Mouse (Mus musculus) hindbrain, embryonic 14.5 days (tissue): ENCODE results near the gene Lmcd1. TPM values are rescaled to one million over a fixed set of nuclear protein-coding genes. Genes with fewer than 3 reads are reported as not detected.

Experiments used
- ATAC-seq: fragments of 200-750 bp; cut with Nextera tagmentation; 2 replicates; pipeline ENCODE4 v1.8.0; 2017; ENCODE audit warnings: moderate number of reproducible peaks, mild to moderate bottlenecking, moderate TSS enrichment, moderate library complexity; ENCODE audit not compliant: low FRiP score
- DNase-seq: peaks from one replicate; pipeline ENCODE4 v3.0.0-alpha.2; 2015; ENCODE audit warnings: low spot score
- H3K27ac ChIP-seq: fragments of 300-500 bp; sonication (generic); 2 replicates; pipeline ENCODE4 v1.5.1; 2014; ENCODE audit warnings: mild to moderate bottlenecking, moderate library complexity
- H3K27me3 ChIP-seq: fragments of 300-500 bp; sonication (generic); 2 replicates; pipeline ENCODE4 v1.6.1; 2014; ENCODE audit warnings: mild to moderate bottlenecking, low read length, mixed read lengths; ENCODE audit not compliant: control insufficient read depth, insufficient read depth
- H3K36me3 ChIP-seq: fragments of 300-500 bp; sonication (generic); replicated peaks from 2 replicates; pipeline ENCODE4 v1.6.1; 2014; ENCODE audit not compliant: control insufficient read depth, insufficient read depth
- H3K4me1 ChIP-seq: fragments of 300-500 bp; sonication (generic); replicated peaks from 2 replicates; pipeline ENCODE4 v1.6.1; 2014; ENCODE audit warnings: antibody characterized with exemption, low read length, mixed read lengths; ENCODE audit not compliant: control insufficient read depth, insufficient read depth
- H3K4me2 ChIP-seq: fragments of 300-500 bp; sonication (generic); replicated peaks from 2 replicates; pipeline ENCODE4 v1.6.1; 2014; ENCODE audit warnings: mild to moderate bottlenecking, moderate library complexity
- H3K4me3 ChIP-seq: fragments of 300-500 bp; sonication (generic); replicated peaks from 2 replicates; pipeline ENCODE4 v1.5.1; 2014; ENCODE audit warnings: mild to moderate bottlenecking, low read length
- H3K9ac ChIP-seq: fragments of 300-500 bp; sonication (generic); 2 replicates; pipeline ENCODE4 v1.6.1; 2014
- H3K9me3 ChIP-seq: fragments of 300-500 bp; sonication (generic); 2 replicates; pipeline ENCODE4 v1.6.1; 2016; ENCODE audit warnings: low read length; ENCODE audit not compliant: control insufficient read depth
- WGBS: fragments of 180-500 bp; shearing (Covaris S2); extraction: QIAGEN DNeasy Blood & Tissue Kit; methylation state at CpG from one replicate; pipeline ENCODE4 v1.1.7; 2014; 5-methylcytosine and 5-hydroxymethylcytosine counted together
- polyA plus RNA-seq: library from polyadenylated mRNA; unstranded; fragments of >200 nt; fragmentation: Nextera tagmentation; extraction: Ambion mirVana; gene quantifications from 2 replicates; pipeline ENCODE4 v1.2.1, GENCODE M21; 2014

Lmcd1 gene
- polyA plus RNA-seq, 1 experiment from 2014 or later, result 9.4 TPM

DNA sequence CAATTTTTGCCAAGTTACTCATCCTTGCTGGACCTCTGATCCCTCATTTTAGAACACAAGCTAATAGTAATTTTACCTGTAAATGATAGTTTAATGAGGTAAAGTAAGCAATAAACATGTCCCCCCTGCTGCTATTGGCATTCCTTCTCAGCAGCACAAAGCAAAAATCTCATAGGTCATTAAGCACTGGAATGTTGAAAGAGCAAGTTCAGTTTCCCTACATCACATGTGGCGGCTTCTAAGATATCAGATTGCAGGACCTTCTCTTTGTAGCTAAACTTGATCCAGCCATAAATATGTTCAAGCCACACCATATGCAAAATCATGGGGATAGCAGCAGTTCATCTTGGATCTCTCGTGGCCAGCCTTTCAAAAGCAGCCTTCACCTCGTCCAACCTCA lies 7.4 kb downstream of the Lmcd1 start:
- Histone ChIP-seq H3K27me3 (no peaks in the 10 kb centered on the region), H3K27ac (no peak overlapping the region), H3K4me1 (no peaks in the 10 kb centered on the region), H3K9me3 (no peaks in the 10 kb centered on the region), H3K4me3 (no peak overlapping the region), H3K36me3 (no peaks in the 10 kb centered on the region), H3K4me2 (no peak overlapping the region), H3K9ac (no peak overlapping the region)
- ATAC-seq, result no peak
- DNase-seq, result no peak
- 72% methylated on average over 3 of the region's 3 CpGs for WGBS

DNA sequence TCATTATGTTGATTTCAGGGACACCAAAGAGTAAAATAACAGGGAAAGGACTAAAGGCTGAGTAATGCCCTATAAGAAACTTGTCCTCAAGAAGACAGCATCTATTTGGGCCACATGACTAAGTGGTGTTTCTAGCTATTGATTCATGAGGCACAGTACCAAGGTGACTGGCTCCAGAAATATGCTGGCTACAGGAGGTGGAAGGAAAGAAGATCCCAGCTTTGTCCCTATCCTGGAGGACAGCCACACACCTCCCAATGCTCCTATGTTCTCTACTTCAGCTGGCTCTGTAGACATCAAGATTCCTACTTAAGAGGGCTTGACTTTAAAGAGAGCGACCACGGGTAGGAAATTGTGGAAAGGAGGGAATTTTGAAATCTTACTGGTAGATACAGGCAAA lies 8.4 kb downstream of the Lmcd1 start:
- Histone ChIP-seq H3K9ac (no peak overlapping the region), H3K27me3 (no peaks in the 10 kb centered on the region), H3K27ac (no peak overlapping the region), H3K4me1 (no peaks in the 10 kb centered on the region), H3K4me3 (no peak overlapping the region), H3K9me3 (no peaks in the 10 kb centered on the region), H3K4me2 (no peak overlapping the region), H3K36me3 (no peaks in the 10 kb centered on the region)
- ATAC-seq (no peak), DNase-seq (no peak)
- 92% methylated on average over 2 of the region's 2 CpGs for WGBS

DNA sequence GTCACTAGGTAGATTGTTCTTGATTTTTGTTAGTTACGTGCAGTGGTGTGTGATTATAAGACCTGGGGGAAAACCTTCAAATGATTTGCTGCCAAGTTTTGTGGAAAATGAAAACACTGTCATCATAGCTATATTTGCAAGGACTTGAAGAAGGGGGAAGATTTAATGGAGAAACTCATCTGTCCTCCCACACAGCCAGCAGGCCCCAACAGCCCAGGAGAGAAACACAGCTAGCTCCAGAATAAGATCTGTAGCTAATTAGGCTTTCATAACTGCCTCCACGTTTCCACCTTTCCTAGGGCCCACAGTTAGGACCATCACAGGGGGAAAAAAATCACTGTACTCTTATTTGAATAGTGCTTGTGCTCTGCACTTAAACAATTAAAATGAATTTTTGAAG lies 10.5 kb downstream of the Lmcd1 start:
- ATAC-seq, result no peak

DNA sequence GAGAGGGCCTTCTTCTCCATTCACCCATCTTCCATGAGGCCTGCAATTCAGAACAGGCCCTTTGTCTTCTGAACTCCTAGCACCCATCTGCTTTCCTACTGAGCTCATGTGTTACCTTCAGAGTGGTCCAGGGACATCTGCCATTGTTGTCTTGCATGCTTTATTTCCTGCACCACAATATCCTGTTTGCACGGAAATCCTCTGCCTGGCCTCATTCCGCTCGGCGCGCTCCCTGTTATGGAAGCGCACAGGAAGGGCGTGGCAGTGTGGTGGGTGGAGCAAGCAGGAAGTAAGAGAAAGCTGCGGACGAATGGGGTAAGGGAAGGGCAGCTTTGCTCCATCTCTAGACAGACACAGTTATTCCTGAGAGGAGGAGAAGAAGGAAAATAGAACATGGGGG lies 14.1 kb downstream of the Lmcd1 start:
- DNase-seq, result no peak
- no peaks in the 10 kb centered on the region for H3K4me1 ChIP-seq
- no peaks in the 10 kb centered on the region for H3K36me3 ChIP-seq
- H3K4me3 ChIP-seq, result no peak overlapping the region
- no peaks in the 10 kb centered on the region for H3K27me3 ChIP-seq
- H3K9ac ChIP-seq, result no peak overlapping the region
- H3K9me3 ChIP-seq, result no peaks in the 10 kb centered on the region
- H3K4me2 ChIP-seq, result no peak overlapping the region
- WGBS, result 92% methylated on average over 9 of the region's 9 CpGs
- H3K27ac ChIP-seq, result no peak overlapping the region
- no peak for ATAC-seq

More for the DNA sequence above, 10.5 kb downstream of the Lmcd1 start:
- H3K9me3 ChIP-seq, result no peaks in the 10 kb centered on the region
- 83% methylated on average over 2 of the region's 2 CpGs for WGBS
- no peak for DNase-seq
- H3K36me3 ChIP-seq, result no peaks in the 10 kb centered on the region
- H3K27ac ChIP-seq, result no peak overlapping the region
- no peak overlapping the region for H3K4me3 ChIP-seq
- H3K4me2 ChIP-seq, result no peak overlapping the region
- H3K27me3 ChIP-seq, result no peaks in the 10 kb centered on the region
- H3K4me1 ChIP-seq, result no peaks in the 10 kb centered on the region
- no peak overlapping the region for H3K9ac ChIP-seq

DNA sequence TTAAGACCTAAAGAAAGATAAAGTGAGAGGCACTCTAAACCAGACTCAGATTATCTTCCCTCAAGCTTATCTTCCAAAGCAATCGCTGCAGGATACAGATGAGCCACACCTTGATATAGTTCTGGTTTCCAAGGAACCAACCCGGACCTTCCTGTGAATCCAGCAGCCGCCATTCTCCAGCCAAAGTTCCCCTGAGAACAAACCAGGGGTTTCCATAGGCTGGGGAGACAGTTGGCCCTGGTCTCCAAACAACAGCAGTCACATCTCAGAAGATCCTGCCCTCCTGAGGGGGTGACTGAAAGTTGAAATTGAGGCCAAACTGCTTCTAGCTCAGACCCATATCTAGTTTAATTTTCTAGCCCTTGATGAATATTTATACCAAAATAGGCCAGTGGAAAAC lies 14.7 kb downstream of the Lmcd1 start:
- Histone ChIP-seq H3K27me3 (no peaks in the 10 kb centered on the region), H3K4me2 (no peak overlapping the region), H3K36me3 (no peaks in the 10 kb centered on the region), H3K4me3 (no peak overlapping the region), H3K9me3 (no peaks in the 10 kb centered on the region), H3K4me1 (no peaks in the 10 kb centered on the region), H3K9ac (no peak overlapping the region), H3K27ac (no peak overlapping the region)
- WGBS, result 91% methylated on average over 3 of the region's 3 CpGs
- no peak for ATAC-seq
- DNase-seq, result no peak

DNA sequence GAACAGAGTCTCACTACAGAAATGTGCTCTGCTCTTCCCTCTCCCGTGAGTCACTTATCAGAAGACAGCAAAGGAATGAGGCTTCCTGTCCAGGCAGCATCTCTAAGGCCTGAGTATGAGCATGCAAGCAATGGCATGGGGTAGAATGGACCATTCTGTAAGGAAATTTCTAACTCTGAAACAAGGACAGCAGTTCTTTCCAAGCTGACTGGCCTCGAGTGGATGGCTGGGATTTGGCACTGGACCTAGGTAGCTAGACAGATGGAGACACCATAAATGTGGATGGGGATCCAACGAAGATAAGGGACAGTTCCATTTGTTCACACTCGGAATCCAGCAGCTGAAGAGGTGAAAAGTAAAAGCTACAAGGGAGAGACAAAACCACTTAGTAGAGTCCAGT lies 17.6 kb downstream of the Lmcd1 start:
- WGBS, result 85% methylated on average over 4 of the region's 4 CpGs
- Histone ChIP-seq H3K36me3 (no peaks in the 10 kb centered on the region), H3K4me2 (no peak overlapping the region), H3K9me3 (no peaks in the 10 kb centered on the region), H3K4me3 (no peak overlapping the region), H3K27me3 (no peaks in the 10 kb centered on the region), H3K4me1 (no peaks in the 10 kb centered on the region), H3K9ac (no peak overlapping the region), H3K27ac (no peak overlapping the region)
- ATAC-seq, result no peak
- no peak for DNase-seq

DNA sequence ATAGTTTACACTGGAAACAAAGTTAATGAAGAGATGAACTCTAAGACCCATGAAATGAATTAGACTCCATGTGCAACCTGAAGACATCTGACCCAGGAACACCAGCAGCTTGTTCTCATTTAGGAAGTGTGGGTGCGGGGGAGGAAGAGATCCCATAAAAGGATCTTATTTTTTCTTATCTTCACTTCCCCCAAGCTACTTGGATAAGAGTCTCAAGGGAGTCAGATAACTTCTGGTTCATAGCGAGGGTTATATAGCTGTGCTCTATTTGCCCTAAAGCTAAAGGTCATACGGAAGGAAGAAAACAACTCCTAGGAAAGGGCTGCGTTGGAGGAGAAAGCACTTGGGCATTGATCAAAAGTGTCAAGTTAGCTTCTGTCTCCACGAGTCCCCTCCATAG lies 19.8 kb downstream of the Lmcd1 start:
- ATAC-seq, result no peak
- Histone ChIP-seq H3K9me3 (no peaks in the 10 kb centered on the region), H3K4me3 (no peak overlapping the region), H3K9ac (no peak overlapping the region), H3K4me1 (no peaks in the 10 kb centered on the region), H3K4me2 (no peak overlapping the region), H3K27me3 (no peaks in the 10 kb centered on the region), H3K27ac (no peak overlapping the region), H3K36me3 (no peaks in the 10 kb centered on the region)
- WGBS, result 79% methylated on average over 5 of the region's 5 CpGs
- no peak for DNase-seq

DNA sequence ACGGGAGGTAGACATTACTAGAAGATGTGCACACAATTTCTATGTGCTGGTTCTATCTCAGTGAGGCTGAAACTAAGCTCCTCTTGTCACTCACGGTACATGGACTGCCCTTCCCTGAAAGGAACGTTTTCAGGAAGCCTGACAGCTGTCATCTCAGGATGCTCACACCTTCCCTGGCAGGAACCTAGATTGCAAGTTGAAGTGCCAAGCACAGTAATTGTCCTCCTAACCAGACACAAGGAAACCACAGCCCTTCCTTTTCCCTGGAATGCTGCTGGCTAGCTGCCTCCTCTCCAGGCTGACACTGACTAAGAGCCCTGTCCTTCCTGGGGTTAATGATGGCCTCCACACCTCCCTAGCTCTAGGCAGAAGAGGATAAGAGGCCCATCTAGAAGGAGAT lies 21.7 kb downstream of the Lmcd1 start:
- DNase-seq (no peak), ATAC-seq (no peak)
- Histone ChIP-seq H3K4me1 (no peaks in the 10 kb centered on the region), H3K27ac (no peak overlapping the region), H3K4me2 (no peak overlapping the region), H3K27me3 (no peaks in the 10 kb centered on the region), H3K9ac (no peak overlapping the region), H3K4me3 (no peak overlapping the region), H3K9me3 (no peaks in the 10 kb centered on the region), H3K36me3 (no peaks in the 10 kb centered on the region)
- 85% methylated on average over 3 of the region's 3 CpGs for WGBS

DNA sequence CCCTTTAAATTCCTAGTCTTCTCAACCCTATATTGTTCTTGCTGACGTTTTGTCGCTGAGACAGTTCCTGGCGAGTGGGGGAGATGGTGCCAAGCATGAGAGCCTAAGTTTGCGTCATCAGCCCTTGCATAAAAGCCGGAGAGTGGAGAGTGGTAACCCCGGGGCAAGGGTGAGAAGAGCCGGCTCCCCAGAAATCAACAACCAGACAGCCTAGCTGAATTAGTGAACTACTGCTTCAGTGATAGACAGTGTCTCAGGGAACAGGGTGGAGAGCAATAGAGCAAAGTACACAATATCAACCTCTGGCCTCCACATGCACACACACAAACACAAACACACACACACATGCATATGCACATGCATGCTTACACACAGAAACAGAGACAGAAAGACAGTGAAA lies 26.6 kb downstream of the Lmcd1 start:
- DNase-seq, result no peak
- Histone ChIP-seq H3K9me3 (no peaks in the 10 kb centered on the region), H3K9ac (no peak overlapping the region), H3K27ac (no peak overlapping the region), H3K4me1 (no peaks in the 10 kb centered on the region), H3K27me3 (no peaks in the 10 kb centered on the region), H3K4me2 (no peak overlapping the region), H3K36me3 (no peaks in the 10 kb centered on the region), H3K4me3 (no peak overlapping the region)
- 83% methylated on average over 7 of the region's 7 CpGs for WGBS
- ATAC-seq, result no peak

DNA sequence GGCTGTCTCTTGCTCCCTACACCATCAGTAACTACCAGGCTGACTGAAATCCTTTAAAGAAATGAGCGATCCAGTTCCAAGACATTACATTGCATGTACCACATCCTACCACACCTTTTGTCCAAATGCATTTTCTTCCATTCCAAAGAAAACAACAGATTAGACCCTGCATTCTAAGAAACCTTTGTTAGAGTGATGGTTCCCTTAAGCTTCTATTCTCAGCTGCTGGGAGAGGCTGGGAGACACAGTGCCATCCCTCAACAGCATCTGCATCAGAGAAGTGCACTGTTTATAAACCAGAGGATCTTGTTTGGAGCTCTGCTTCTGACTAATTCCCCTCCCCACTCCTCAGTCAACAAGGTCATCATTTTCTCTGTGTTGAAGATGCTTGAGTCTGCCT lies 27.1 kb downstream of the Lmcd1 start:
- ATAC-seq (no peak), DNase-seq (no peak)
- Histone ChIP-seq H3K9ac (no peak overlapping the region), H3K27ac (no peak overlapping the region), H3K4me2 (no peak overlapping the region), H3K27me3 (no peaks in the 10 kb centered on the region), H3K4me3 (no peak overlapping the region), H3K4me1 (no peaks in the 10 kb centered on the region), H3K9me3 (no peaks in the 10 kb centered on the region), H3K36me3 (no peaks in the 10 kb centered on the region)
- WGBS, result 97% methylated on average over 1 of the region's 1 CpGs
